ENCODE assay signal across 11 mouse cellular contexts in the genomic region with DNA sequence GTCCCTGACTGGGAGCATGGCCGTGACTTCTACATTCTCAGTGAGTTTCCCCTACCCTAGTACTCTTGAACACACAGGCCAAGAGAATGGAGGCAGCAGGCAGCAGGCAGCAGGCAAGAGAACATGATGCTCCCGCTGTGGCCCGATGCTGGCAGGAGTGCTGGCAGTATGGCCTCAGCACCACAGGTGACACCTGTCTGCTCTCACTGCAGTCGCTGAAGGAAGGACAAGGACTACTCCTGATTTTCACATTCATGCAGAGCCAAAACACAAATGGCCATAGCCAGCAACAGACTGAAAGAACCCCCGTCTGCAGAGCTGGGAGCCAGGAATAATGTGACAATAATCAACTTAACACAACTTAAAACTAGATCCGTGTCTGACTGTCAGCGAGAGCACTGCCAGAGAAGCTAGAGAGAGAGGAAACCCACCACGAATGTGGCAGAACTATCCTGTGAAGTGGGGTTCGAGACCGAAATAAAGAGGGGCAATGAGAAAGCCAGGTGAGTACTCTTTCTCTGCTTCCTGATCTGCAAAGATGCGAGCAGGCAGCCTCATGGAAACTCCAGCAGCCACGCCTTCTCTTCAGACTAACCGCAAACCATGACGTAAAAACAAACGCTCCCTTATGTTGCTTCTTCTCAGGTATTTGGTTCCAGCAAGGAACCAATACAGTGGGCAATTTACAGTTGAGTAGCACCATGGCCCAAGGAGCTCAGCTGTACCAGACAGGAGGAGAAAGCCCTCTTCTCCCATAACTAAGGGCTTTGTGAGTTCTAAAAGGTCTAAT. TPM values are rescaled to one million over a fixed set of nuclear protein-coding genes. Genes with fewer than 3 reads are reported as not detected.
DNase-seq lines count a peak whose midpoint lies in the region; ATAC-seq and TF ChIP-seq lines count a peak whose summit lies in the region.
"Had no signal": no experiment of that assay in that cellular context is flagged by ENCODE, and none has a peak within 500 bp of the region (broad histone marks: within the 10 kb centered on the region; RNA-seq: fewer than 3 reads in every experiment).

No protein-coding gene starts in this region.

- H3K27me3 ChIP-seq in cerebellum, adult 2 months (ENCODE audit: control insufficient read depth, insufficient read depth, low read length): no peaks in the 10 kb centered on the region
- H3K27me3 ChIP-seq in forebrain, embryonic 14.5 days (replicated peaks; ENCODE audit: control insufficient read depth, insufficient read depth, low read length): no peaks in the 10 kb centered on the region
- H3K27me3 ChIP-seq in midbrain, embryonic 14.5 days (ENCODE audit: control insufficient read depth, insufficient read depth, low read length): no peaks in the 10 kb centered on the region
- H3K27me3 ChIP-seq: Patski had no signal

- WGBS in cerebellum, adult 2 months: 29% methylated on average over 15 of the region's 15 CpGs
- 80% methylated on average over 15 of the region's 15 CpGs for WGBS in forebrain, embryonic 14.5 days
- 84% methylated on average over 15 of the region's 15 CpGs for WGBS in midbrain, embryonic 14.5 days

- peak; percentile 35 for DNase-seq in gastrocnemius, adult 18-20 months (ENCODE audit: low spot score)
- DNase-seq in gastrocnemius, postnatal 14 days: no peak
- DNase-seq in cerebellum, adult 2 months: peak; percentile 83 to 91
- DNase-seq in forebrain, embryonic 14.5 days (ENCODE audit: low spot score): no peak
- no peak for DNase-seq in midbrain, embryonic 14.5 days
- no peak for DNase-seq in spleen, adult 18-20 months
- DNase-seq in lung, postnatal 36 days: no peak
- DNase-seq: heart, postnatal 14 days; kidney, postnatal 36 days had no signal

- peak overlapping the region; percentile 31; the same call in 1 of the 2 replicates for H3K27ac ChIP-seq in cerebellum, adult 2 months (ENCODE audit: insufficient read depth, low read length)
- peak overlapping the region; percentile 52 for H3K27ac ChIP-seq in forebrain, embryonic 14.5 days (ENCODE audit: low read depth, low read length)
- H3K27ac ChIP-seq in midbrain, embryonic 14.5 days (replicated peaks; ENCODE audit: low read depth, low read length): peak overlapping the region; percentile 75

- peaks cover 63% of the 10 kb centered on the region for H3K36me3 ChIP-seq in forebrain, embryonic 14.5 days (ENCODE audit: control insufficient read depth, insufficient read depth, low read length)
- H3K36me3 ChIP-seq in midbrain, embryonic 14.5 days (ENCODE audit: control insufficient read depth, insufficient read depth, low read length): peaks cover 70% of the 10 kb centered on the region

- intact Hi-C loops in gastrocnemius, postnatal 14 days (cut with DNase I; ENCODE audit: low total_unique reads): loop anchor here (10.0 kb wide), 1 partner anchor 52 kb away; no protein-coding TSS in a partner anchor

- no peaks in the 10 kb centered on the region for H3K9me3 ChIP-seq in forebrain, embryonic 14.5 days (replicated peaks; ENCODE audit: control insufficient read depth, low read length)
- H3K9me3 ChIP-seq in midbrain, embryonic 14.5 days (ENCODE audit: control insufficient read depth, low read length): no peaks in the 10 kb centered on the region

- 0 out of 2 replicates have a peak, but pooled peaks have one; percentile 1 for TF ChIP-seq CTCF in cerebellum, adult 2 months (IDR thresholded peaks at IDR 0.05; ENCODE audit: borderline replicate concordance, insufficient read depth, low read depth, low read length)

- H3K9ac ChIP-seq in forebrain, embryonic 14.5 days (ENCODE audit: low read length): no peak overlapping the region
- H3K9ac ChIP-seq in midbrain, embryonic 14.5 days (replicated peaks; ENCODE audit: low read length): no peak overlapping the region

- no peak overlapping the region for H3K4me3 ChIP-seq in cerebellum, adult 2 months (replicated peaks; ENCODE audit: insufficient read depth, low read depth, low read length)
- H3K4me3 ChIP-seq in forebrain, embryonic 14.5 days (ENCODE audit: low read depth, low read length): no peak overlapping the region
- no peak overlapping the region for H3K4me3 ChIP-seq in midbrain, embryonic 14.5 days (replicated peaks; ENCODE audit: low read depth, low read length)

- TF ChIP-seq POLR2A in cerebellum, adult 2 months (IDR thresholded peaks at IDR 0.05; ENCODE audit: borderline replicate concordance, insufficient read depth, low read length): no peak

- no peak for ATAC-seq in forebrain, embryonic 14.5 days
- no peak for ATAC-seq in midbrain, embryonic 14.5 days (ENCODE audit: low FRiP score, low TSS enrichment)
- ATAC-seq in erythroblast, adult 5-6 weeks (replicated peaks; ENCODE audit: low FRiP score, poor library complexity, severe bottlenecking): no peak
- ATAC-seq: Patski had no signal

- no peak overlapping the region for H3K4me2 ChIP-seq in forebrain, embryonic 14.5 days (ENCODE audit: low read length)
- no peak overlapping the region for H3K4me2 ChIP-seq in midbrain, embryonic 14.5 days (ENCODE audit: low read length)

- H3K4me1 ChIP-seq in cerebellum, adult 2 months (ENCODE audit: control insufficient read depth, insufficient read depth, low read length): peaks cover 13% of the 10 kb centered on the region; the same call in 1 of the 2 replicates
- peaks cover 15% of the 10 kb centered on the region; the same call in 1 of the 2 replicates for H3K4me1 ChIP-seq in forebrain, embryonic 14.5 days (ENCODE audit: control insufficient read depth, insufficient read depth, low read length)
- 0 out of 2 replicates have a peak, but pooled peaks cover 3% of the 10 kb centered on the region for H3K4me1 ChIP-seq in midbrain, embryonic 14.5 days (ENCODE audit: control insufficient read depth, insufficient read depth, low read length)

RNA-seq across cellular contexts. Expression of a gene that starts 50.8 kb away (rescaled TPM):
- 100 to 1,000 TPM; 255 to 285 TPM for total RNA-seq in gastrocnemius, adult 18-20 months (2021)
- total RNA-seq in gastrocnemius, postnatal 14 days (2021): 100 to 1,000 TPM; 221 to 265 TPM
- 254 and 264 TPM in 2 replicates for polyA plus RNA-seq in cerebellum, adult 2 months (2012; rRNA removed)
- polyA plus RNA-seq in forebrain, embryonic 14.5 days (2014; fragmentation: Nextera tagmentation; extraction: Ambion mirVana): 101 and 132 TPM in 2 replicates
- 152 and 202 TPM in 2 replicates for polyA plus RNA-seq in midbrain, embryonic 14.5 days (2014; fragmentation: Nextera tagmentation; extraction: Ambion mirVana)
- 8.8 and 10.0 TPM in 2 replicates for total RNA-seq in erythroblast, adult 5-6 weeks (2015; ENCODE audit: low replicate concordance)
- total RNA-seq in erythroblast, adult 5-6 weeks (2017; ENCODE audit: low replicate concordance): 7.2 and 14.1 TPM in 2 replicates

Comparison
In these comparisons a context has a peak if more than half of its experiments do, and no peak if none do; other contexts are left out.
1. DNase-seq: peak in gastrocnemius, adult 18-20 months (single experiment) and cerebellum, adult 2 months (2 of 2); none in gastrocnemius, postnatal 14 days (single experiment), forebrain, embryonic 14.5 days (single experiment), midbrain, embryonic 14.5 days (single experiment), spleen, adult 18-20 months (0 of 2) and lung, postnatal 36 days (single experiment).
2. RNA of a gene that starts 50.8 kb away (total RNA-seq): 255 to 285 TPM in gastrocnemius, adult 18-20 months and 221 to 265 TPM in gastrocnemius, postnatal 14 days; 7.2 to 14.1 TPM in erythroblast, adult 5-6 weeks; every median in the first group is over 10 times any median in the second.
3. Peak in every context shown above with its lines, with median percentiles within 50 percentile points of each other: H3K27ac ChIP-seq.